10 mouse cellular contexts compared by ENCODE assay signal in genomic region chr13:28531534-28531999, GRCm38 (mm10).
A peak's percentile ranks its signal among the peaks of the same experiment; 100 is the strongest.
DNase-seq lines count a peak whose midpoint lies in the region; ATAC-seq lines count a peak whose summit lies in the region.
"Had no signal": no experiment of that assay in that cellular context is flagged by ENCODE, and none has a peak within 500 bp of the region (broad histone marks: within the 10 kb centered on the region; RNA-seq: fewer than 3 reads in every experiment).

No protein-coding gene starts in this region.

- H3K4me1 ChIP-seq in kidney, embryonic 14.5 days (ENCODE audit: control insufficient read depth, insufficient read depth, low read length), result peaks cover 13% of the 10 kb centered on the region

- peak; percentile 12 to 29 for DNase-seq in cerebellum, postnatal 14 days
- no peak for DNase-seq in cerebellum, adult 9-10 months
- peak; percentile 29 for DNase-seq in ovary, adult 18-20 months (ENCODE audit: low spot score)
- DNase-seq in ovary, postnatal 14 days (ENCODE audit: low spot score), result no peak
- DNase-seq in lung, postnatal 36 days, result peak; percentile 62
- no peak for DNase-seq in right cerebral cortex, postnatal 10 days (ENCODE audit: low spot score in 2 of 2)
- DNase-seq in layer of hippocampus, postnatal 36 days, result no peak
- DNase-seq: cerebellum, adult 18-20 months had no signal

- H3K27ac ChIP-seq in kidney, embryonic 14.5 days (ENCODE audit: low read depth, low read length), result peak overlapping the region; percentile 74; the same call in 1 of the 2 replicates
- H3K27ac ChIP-seq: liver, embryonic 15.5 days had no signal

- WGBS in kidney, embryonic 14.5 days, result 58% methylated on average over 5 of the region's 5 CpGs

- H3K4me3 ChIP-seq in kidney, embryonic 14.5 days (ENCODE audit: low read length), result no peak overlapping the region
- H3K4me3 ChIP-seq: liver, embryonic 15.5 days had no signal

- H3K36me3 ChIP-seq in kidney, embryonic 14.5 days (ENCODE audit: control insufficient read depth, insufficient read depth, low read length), result no peaks in the 10 kb centered on the region
- H3K36me3 ChIP-seq: liver, embryonic 15.5 days had no signal

- no peaks in the 10 kb centered on the region for H3K27me3 ChIP-seq in kidney, embryonic 14.5 days (ENCODE audit: control insufficient read depth, insufficient read depth, low read length)
- H3K27me3 ChIP-seq: liver, embryonic 15.5 days had no signal

- ATAC-seq in kidney, embryonic 14.5 days (ENCODE audit: low FRiP score, low TSS enrichment), result peak; percentile 56; the same call in 1 of the 2 replicates

- no peaks in the 10 kb centered on the region for H3K9me3 ChIP-seq in kidney, embryonic 14.5 days (ENCODE audit: control insufficient read depth, low read length)
- H3K9me3 ChIP-seq: liver, embryonic 15.5 days had no signal

- H3K4me2 ChIP-seq in kidney, embryonic 14.5 days (replicated peaks; ENCODE audit: low read depth, low read length), result no peak overlapping the region
- H3K4me2 ChIP-seq: liver, embryonic 15.5 days had no signal

- H3K9ac ChIP-seq in kidney, embryonic 14.5 days (ENCODE audit: low read depth, low read length), result no peak overlapping the region
- H3K9ac ChIP-seq: liver, embryonic 15.5 days had no signal

Comparison
In these comparisons a context has a peak if more than half of its experiments do, and no peak if none do; other contexts are left out.
1. DNase-seq: peak in cerebellum, postnatal 14 days (2 of 2), ovary, adult 18-20 months (single experiment) and lung, postnatal 36 days (single experiment); none in cerebellum, adult 9-10 months (single experiment), ovary, postnatal 14 days (single experiment), right cerebral cortex, postnatal 10 days (0 of 2) and layer of hippocampus, postnatal 36 days (0 of 2).